Mouse (Mus musculus): Measurements from ENCODE around the gene Galnt17. TPM values are rescaled to one million over a fixed set of nuclear protein-coding genes. Genes with fewer than 3 reads are reported as not detected.

The Galnt17 gene
- polyA plus RNA-seq, 1 experiment from 2014 or later, result not detected

DNA sequence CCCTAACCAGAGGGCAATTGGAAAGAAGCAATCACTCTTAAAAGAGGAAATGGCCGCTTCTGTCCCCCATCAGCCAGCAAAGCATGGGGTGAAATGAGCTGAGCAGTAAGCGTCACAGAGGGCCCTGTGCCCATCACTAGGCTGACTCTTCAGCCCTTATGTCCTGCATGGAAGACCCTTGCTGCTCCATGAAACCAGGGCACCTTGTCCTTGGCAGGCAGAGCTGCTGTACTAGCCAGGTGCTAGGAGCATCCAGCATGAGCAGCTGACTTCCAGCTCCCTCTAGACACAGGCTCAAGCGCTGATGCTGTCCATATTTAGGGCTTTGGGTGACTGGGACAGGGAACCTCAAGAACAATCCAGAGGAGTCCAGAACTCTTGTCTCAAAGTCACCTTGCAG lies 432.9 kb downstream of the Galnt17 start:
- Histone ChIP-seq H3K27me3 (ENCODE audit: insufficient read depth, low read length) (no peaks in the 10 kb centered on the region), H3K9ac (replicated peaks) (no peak overlapping the region), H3K9me3 (ENCODE audit: low read length) (0 out of 2 replicates have a peak, but pooled peaks cover 3% of the 10 kb centered on the region), H3K4me3 (ENCODE audit: low read depth, low read length) (no peak overlapping the region), H3K4me2 (ENCODE audit: low read depth, low read length) (no peak overlapping the region), H3K4me1 (ENCODE audit: insufficient read depth) (no peaks in the 10 kb centered on the region), H3K36me3 (replicated peaks; ENCODE audit: insufficient read depth, low read length) (no peaks in the 10 kb centered on the region), H3K27ac (ENCODE audit: low read depth) (no peak overlapping the region)
- TF ChIP-seq EP300 (IDR thresholded peaks at IDR 0.05; ENCODE audit: low read depth) (no peak), CTCF (IDR thresholded peaks at IDR 0.05; ENCODE audit: low read depth) (no peak)
- WGBS (ENCODE audit: insufficient replicate concordance), result 72% methylated on average over 3 of the region's 3 CpGs
- ATAC-seq (no peak), DNase-seq (no peak)

DNA sequence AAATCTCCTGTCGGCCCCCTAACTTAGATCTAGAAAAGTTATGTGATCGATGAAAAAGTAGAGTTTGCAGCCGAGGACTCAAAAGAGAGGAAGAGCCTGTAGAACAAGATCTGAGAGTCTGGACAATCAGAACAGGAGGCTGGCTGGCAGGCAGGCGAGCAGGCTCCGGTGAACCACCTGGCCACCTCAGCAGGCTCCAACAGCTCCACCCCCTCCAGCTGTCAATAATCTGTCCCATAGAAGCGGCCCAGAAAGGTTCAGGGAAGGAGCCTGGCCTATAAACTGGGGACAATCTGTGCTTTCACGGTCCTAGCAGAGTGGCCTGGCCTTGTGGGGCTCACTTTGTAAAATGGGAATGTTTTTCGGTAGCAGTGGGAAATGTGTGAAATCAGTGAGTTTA lies 437.2 kb downstream of the Galnt17 start:
- Histone ChIP-seq H3K4me1 (ENCODE audit: insufficient read depth) (no peaks in the 10 kb centered on the region), H3K4me3 (ENCODE audit: low read depth, low read length) (no peak overlapping the region), H3K27me3 (ENCODE audit: insufficient read depth, low read length) (no peaks in the 10 kb centered on the region), H3K9me3 (ENCODE audit: low read length) (0 out of 2 replicates have a peak, but pooled peaks cover 3% of the 10 kb centered on the region), H3K36me3 (replicated peaks; ENCODE audit: insufficient read depth, low read length) (no peaks in the 10 kb centered on the region), H3K9ac (replicated peaks) (no peak overlapping the region), H3K4me2 (ENCODE audit: low read depth, low read length) (no peak overlapping the region), H3K27ac (ENCODE audit: low read depth) (no peak overlapping the region)
- TF ChIP-seq CTCF (IDR thresholded peaks at IDR 0.05; ENCODE audit: low read depth) (no peak), EP300 (IDR thresholded peaks at IDR 0.05; ENCODE audit: low read depth) (no peak)
- ATAC-seq (no peak), DNase-seq (no peak)
- 53% methylated on average over 8 of the region's 8 CpGs for WGBS (ENCODE audit: insufficient replicate concordance)

DNA sequence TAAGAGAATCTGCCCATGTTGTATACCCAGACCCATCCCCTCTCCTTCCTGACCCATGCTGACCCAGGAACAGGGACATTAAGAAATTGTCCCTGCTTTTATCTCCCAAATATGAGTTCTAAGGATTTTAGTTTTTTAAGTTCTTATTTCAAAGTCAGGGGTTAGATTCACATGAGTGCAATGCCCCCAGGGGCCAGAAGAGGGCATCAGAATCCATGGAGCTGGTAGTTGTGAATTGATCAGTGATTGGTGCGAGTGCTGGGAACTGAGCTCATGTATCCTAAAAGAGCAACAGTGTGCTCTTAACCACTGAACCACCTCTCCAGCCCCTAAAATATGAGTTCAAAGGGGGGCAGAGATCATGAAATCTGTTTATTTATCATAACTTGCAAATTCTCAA lies 438.4 kb downstream of the Galnt17 start:
- Histone ChIP-seq H3K9ac (replicated peaks) (no peak overlapping the region), H3K4me3 (ENCODE audit: low read depth, low read length) (no peak overlapping the region), H3K9me3 (ENCODE audit: low read length) (0 out of 2 replicates have a peak, but pooled peaks cover 3% of the 10 kb centered on the region), H3K4me2 (ENCODE audit: low read depth, low read length) (no peak overlapping the region), H3K4me1 (ENCODE audit: insufficient read depth) (no peaks in the 10 kb centered on the region), H3K27me3 (ENCODE audit: insufficient read depth, low read length) (no peaks in the 10 kb centered on the region), H3K36me3 (replicated peaks; ENCODE audit: insufficient read depth, low read length) (no peaks in the 10 kb centered on the region), H3K27ac (ENCODE audit: low read depth) (no peak overlapping the region)
- 89% methylated on average over 1 of the region's 1 CpGs for WGBS (ENCODE audit: insufficient replicate concordance)
- ATAC-seq (no peak), DNase-seq (no peak)
- no peak for TF ChIP-seq EP300 (IDR thresholded peaks at IDR 0.05; ENCODE audit: low read depth)
- TF ChIP-seq CTCF (IDR thresholded peaks at IDR 0.05; ENCODE audit: low read depth), result peak; percentile 27

DNA sequence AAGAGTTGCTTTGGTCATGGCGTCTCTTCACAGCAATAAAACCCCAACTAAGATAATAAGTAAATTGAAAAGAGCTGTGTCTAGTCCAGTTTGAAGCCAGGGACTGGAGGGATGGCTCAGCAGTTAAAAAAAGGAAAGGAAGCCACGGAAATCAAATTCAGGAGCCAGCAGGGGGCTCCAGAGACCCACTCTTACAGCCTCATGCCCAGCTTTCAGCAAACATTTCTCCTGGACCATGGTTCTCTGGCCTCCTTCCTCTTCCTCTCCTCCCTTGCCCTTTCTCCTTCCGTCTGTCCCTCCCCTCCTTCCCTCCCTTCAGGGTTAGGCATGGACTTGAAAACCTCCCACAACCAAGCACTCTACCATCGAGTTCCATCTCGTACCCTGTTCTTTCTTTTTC lies 446.0 kb downstream of the Galnt17 start:
- Histone ChIP-seq H3K27ac (ENCODE audit: low read depth) (no peak overlapping the region), H3K4me1 (ENCODE audit: insufficient read depth) (no peaks in the 10 kb centered on the region), H3K4me2 (ENCODE audit: low read depth, low read length) (no peak overlapping the region), H3K4me3 (ENCODE audit: low read depth, low read length) (no peak overlapping the region), H3K36me3 (replicated peaks; ENCODE audit: insufficient read depth, low read length) (no peaks in the 10 kb centered on the region), H3K9me3 (ENCODE audit: low read length) (no peaks in the 10 kb centered on the region), H3K9ac (replicated peaks) (no peak overlapping the region), H3K27me3 (ENCODE audit: insufficient read depth, low read length) (no peaks in the 10 kb centered on the region)
- TF ChIP-seq CTCF (IDR thresholded peaks at IDR 0.05; ENCODE audit: low read depth) (no peak), EP300 (IDR thresholded peaks at IDR 0.05; ENCODE audit: low read depth) (no peak)
- no peak for DNase-seq
- no peak for ATAC-seq
- 49% methylated on average over 5 of the region's 5 CpGs for WGBS (ENCODE audit: insufficient replicate concordance)

DNA sequence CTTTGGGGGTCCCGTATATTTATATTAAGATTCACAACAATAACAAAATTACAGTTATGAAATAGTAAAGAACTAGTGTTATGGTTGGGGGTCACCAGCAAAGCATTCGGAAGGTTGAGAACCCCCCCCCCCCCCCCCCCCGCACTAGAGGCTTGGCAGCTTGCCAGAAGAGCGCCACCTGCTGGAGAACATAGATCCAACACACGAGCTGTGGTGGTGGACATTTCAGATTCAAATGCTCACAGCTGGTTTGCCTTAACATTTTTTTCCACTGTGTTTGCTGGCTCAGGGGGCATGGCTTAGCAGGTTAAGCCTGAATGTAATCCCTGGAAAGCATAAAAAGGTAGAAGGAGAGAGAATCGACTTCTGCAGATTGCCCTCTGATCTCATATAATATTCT lies 448.6 kb downstream of the Galnt17 start:
- WGBS (ENCODE audit: insufficient replicate concordance), result 39% methylated on average over 6 of the region's 6 CpGs
- Histone ChIP-seq H3K27ac (ENCODE audit: low read depth) (peak overlapping the region; percentile 75), H3K9me3 (ENCODE audit: low read length) (no peaks in the 10 kb centered on the region), H3K4me1 (ENCODE audit: insufficient read depth) (no peaks in the 10 kb centered on the region), H3K9ac (replicated peaks) (no peak overlapping the region), H3K4me3 (ENCODE audit: low read depth, low read length) (no peak overlapping the region), H3K4me2 (ENCODE audit: low read depth, low read length) (no peak overlapping the region), H3K36me3 (replicated peaks; ENCODE audit: insufficient read depth, low read length) (no peaks in the 10 kb centered on the region), H3K27me3 (ENCODE audit: insufficient read depth, low read length) (no peaks in the 10 kb centered on the region)
- DNase-seq (peak; percentile 24), ATAC-seq (no peak)
- TF ChIP-seq EP300 (IDR thresholded peaks at IDR 0.05; ENCODE audit: low read depth) (no peak), CTCF (IDR thresholded peaks at IDR 0.05; ENCODE audit: low read depth) (peak; percentile 51)

DNA sequence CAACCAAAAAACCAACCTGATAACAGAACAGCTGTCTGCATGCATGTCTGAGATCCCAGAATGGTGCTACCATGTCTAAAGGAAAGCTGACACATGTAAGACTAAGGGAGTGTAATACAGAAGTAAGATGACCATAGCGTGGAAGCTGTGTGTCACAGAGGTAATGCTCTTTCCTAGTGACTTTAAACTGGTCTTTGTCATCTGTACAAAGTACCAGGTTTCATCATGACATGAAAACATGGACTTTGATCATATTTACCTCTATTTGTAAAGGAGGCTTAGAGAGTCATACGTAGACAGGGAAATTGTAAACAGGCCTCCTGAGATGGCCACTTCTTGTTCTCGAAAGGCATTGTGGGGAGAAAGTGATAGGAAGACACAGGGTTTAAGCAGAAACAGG lies 449.6 kb downstream of the Galnt17 start:
- H3K4me3 ChIP-seq (ENCODE audit: low read depth, low read length), result no peak overlapping the region

DNA sequence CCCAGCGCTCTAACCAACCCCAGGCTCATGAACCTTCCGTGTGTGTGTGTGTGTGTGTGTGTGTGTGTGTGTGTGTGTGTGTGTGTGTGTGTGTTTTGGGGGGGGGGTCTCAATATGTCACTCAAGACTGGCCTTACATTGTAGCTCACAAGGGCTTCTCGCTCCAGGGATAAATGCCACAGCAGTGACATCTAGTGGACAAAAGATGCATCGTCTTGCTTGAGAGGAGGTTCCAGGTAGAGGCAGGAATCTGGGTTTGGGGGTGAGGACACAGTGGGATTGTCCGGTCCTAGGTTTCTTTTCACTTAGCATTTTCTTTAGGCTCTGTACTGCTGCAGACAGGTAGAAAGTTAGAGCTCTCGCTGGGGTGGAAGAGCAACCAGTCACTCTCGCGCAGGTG lies 450.1 kb downstream of the Galnt17 start:
- no peak overlapping the region for H3K4me3 ChIP-seq (ENCODE audit: low read depth, low read length)
- WGBS (ENCODE audit: insufficient replicate concordance), result 23% methylated on average over 8 of the region's 8 CpGs
- peak overlapping the region; percentile 75 for H3K27ac ChIP-seq (ENCODE audit: low read depth)
- TF ChIP-seq CTCF (IDR thresholded peaks at IDR 0.05; ENCODE audit: low read depth), result peak; percentile 81
- TF ChIP-seq EP300 (IDR thresholded peaks at IDR 0.05; ENCODE audit: low read depth), result no peak
- H3K4me1 ChIP-seq (ENCODE audit: insufficient read depth), result no peaks in the 10 kb centered on the region
- H3K9me3 ChIP-seq (ENCODE audit: low read length), result no peaks in the 10 kb centered on the region
- peak; percentile 67 for ATAC-seq
- H3K4me2 ChIP-seq (ENCODE audit: low read depth, low read length), result no peak overlapping the region
- no peaks in the 10 kb centered on the region for H3K27me3 ChIP-seq (ENCODE audit: insufficient read depth, low read length)
- DNase-seq, result peak; percentile 53
- H3K36me3 ChIP-seq (replicated peaks; ENCODE audit: insufficient read depth, low read length), result no peaks in the 10 kb centered on the region
- H3K9ac ChIP-seq (replicated peaks), result no peak overlapping the region

More for the DNA sequence above, 449.6 kb downstream of the Galnt17 start:
- peak; percentile 90 for ATAC-seq
- Histone ChIP-seq H3K36me3 (replicated peaks; ENCODE audit: insufficient read depth, low read length) (no peaks in the 10 kb centered on the region), H3K4me1 (ENCODE audit: insufficient read depth) (no peaks in the 10 kb centered on the region), H3K27ac (ENCODE audit: low read depth) (peak overlapping the region; percentile 75), H3K9me3 (ENCODE audit: low read length) (no peaks in the 10 kb centered on the region), H3K4me2 (ENCODE audit: low read depth, low read length) (no peak overlapping the region), H3K9ac (replicated peaks) (no peak overlapping the region), H3K27me3 (ENCODE audit: insufficient read depth, low read length) (no peaks in the 10 kb centered on the region)
- TF ChIP-seq EP300 (IDR thresholded peaks at IDR 0.05; ENCODE audit: low read depth), result peak; percentile 68
- no peak for TF ChIP-seq CTCF (IDR thresholded peaks at IDR 0.05; ENCODE audit: low read depth)
- no peak for DNase-seq
- 40% methylated on average over 3 of the region's 3 CpGs for WGBS (ENCODE audit: insufficient replicate concordance)

Measured in liver, postnatal 0 days (tissue).